Mouse (Mus musculus): ENCODE measurements at regions not wholly inside any gene's neighbourhood (a gene's known extent, or its start where the extent isn't known, plus 50 kb on each side); places are given as distances from the start of the nearest gene placed in this dataset.

DNA sequence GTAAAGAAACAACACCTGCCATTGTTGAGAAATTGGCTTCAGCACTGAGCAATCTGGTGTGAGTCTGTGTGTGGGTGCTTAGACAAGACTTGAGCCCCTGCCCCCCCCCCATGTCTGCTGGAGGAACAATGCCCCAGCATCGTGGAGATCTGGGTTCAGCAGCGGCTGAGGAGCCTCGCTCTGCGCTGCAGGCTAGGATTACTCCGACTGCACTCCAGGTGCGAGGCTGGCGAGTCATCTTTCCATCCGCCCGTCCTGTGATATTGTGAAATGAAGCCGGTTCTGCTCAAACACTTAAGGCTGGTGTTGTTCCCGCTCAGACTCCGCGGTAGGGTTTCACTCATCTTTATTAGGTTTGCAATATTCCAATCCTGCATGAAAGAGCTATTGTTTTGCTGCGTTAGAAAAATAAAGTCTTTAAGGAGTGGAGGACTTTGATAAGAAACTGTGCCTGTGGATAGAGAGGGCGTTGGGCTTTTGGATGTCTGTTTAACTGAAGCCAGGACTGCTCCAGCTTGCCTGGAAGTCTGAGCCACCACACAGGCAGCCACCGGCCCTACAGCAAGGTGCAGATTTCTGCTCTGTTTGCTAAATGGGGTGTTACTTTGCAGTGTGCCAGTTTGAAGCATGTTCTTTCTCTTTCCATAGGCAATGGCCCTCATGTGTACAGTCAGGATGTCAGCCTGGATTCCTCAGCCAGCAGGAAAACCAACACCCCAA, 375.2 kb downstream of the Sox11 start:
- TF ChIP-seq POLR2A (IDR thresholded peaks at IDR 0.05; ENCODE audit: low read depth, low read length) (no peak), CTCF (IDR thresholded peaks at IDR 0.05; ENCODE audit: extremely low read depth, insufficient read length, insufficient replicate concordance, low read depth, low read length) (no peak)

Data from small intestine, adult 2 months (tissue).